Mouse (Mus musculus): Measurements from ENCODE around the gene Mgll.

- TF ChIP-seq CTCF (IDR thresholded peaks at IDR 0.05; ENCODE audit: low read depth, low read length) (no peak), POLR2A (IDR thresholded peaks at IDR 0.05; ENCODE audit: extremely low read depth, insufficient read depth, low read length) (no peak)
These were observed 46.2 kb downstream of the Mgll start for GRCm38 (mm10) chr6:88770300-88770904.
